Mouse (Mus musculus) liver, adult 2 months (tissue): ENCODE results near the gene Gm826. TPM values are rescaled to one million over a fixed set of nuclear protein-coding genes. Genes with fewer than 3 reads are reported as not detected.

Experiments used
- DNase-seq: peaks from one replicate; pipeline ENCODE4 v3.0.0-alpha.2; 2011; ENCODE audit warnings: low read depth, low spot score; ENCODE audit errors: extremely low read depth
- H3K27ac ChIP-seq: fragments of 200-500 bp; replicated peaks from 2 replicates; pipeline ENCODE4 v1.5.1; 2012; ENCODE audit warnings: low read depth, mild to moderate bottlenecking, control low read depth, inconsistent platforms, low read length; ENCODE audit not compliant: insufficient read depth
- H3K27me3 ChIP-seq: fragments of 200-500 bp; 2 replicates; pipeline ENCODE4 v1.6.1; 2012; ENCODE audit warnings: mild to moderate bottlenecking, moderate library complexity, low read length, inconsistent platforms; ENCODE audit not compliant: control insufficient read depth, insufficient read depth
- H3K36me3 ChIP-seq: fragments of 200-500 bp; 2 replicates; pipeline ENCODE4 v1.6.1; 2012; ENCODE audit warnings: low read length, inconsistent platforms; ENCODE audit not compliant: control insufficient read depth, insufficient read depth
- H3K4me1 ChIP-seq: fragments of 200-500 bp; 2 replicates; pipeline ENCODE4 v1.6.1; 2011; ENCODE audit warnings: low read length; ENCODE audit not compliant: control insufficient read depth, insufficient read depth
- H3K4me3 ChIP-seq: fragments of 200-500 bp; 2 replicates; pipeline ENCODE4 v1.5.1; 2011; ENCODE audit warnings: low read depth, mild to moderate bottlenecking, control low read depth, low read length, moderate library complexity; ENCODE audit not compliant: insufficient read depth
- H3K79me2 ChIP-seq: fragments of 200-500 bp; 2 replicates; pipeline ENCODE4 v1.6.1; 2012; ENCODE audit warnings: inconsistent platforms, mild to moderate bottlenecking, low read length, moderate library complexity; ENCODE audit not compliant: control insufficient read depth, insufficient read depth
- H3K9ac ChIP-seq: fragments of 200-500 bp; 2 replicates; pipeline ENCODE4 v1.6.1; 2012; ENCODE audit warnings: low read depth, mild to moderate bottlenecking, control low read depth, inconsistent platforms, low read length
- CTCF ChIP-seq: fragments of 200-500 bp; IDR thresholded peaks from 2 replicates; pipeline ENCODE4 v1.5.1; 2011; ENCODE audit warnings: low read depth, low read length, control low read depth
- POLR2A ChIP-seq: fragments of 200-500 bp; IDR thresholded peaks from 2 replicates; pipeline ENCODE4 v1.6.1; 2011; ENCODE audit warnings: low read length, control low read depth; ENCODE audit not compliant: insufficient read depth; ENCODE audit errors: extremely low read depth
- WGBS: fragments of 180-500 bp; shearing (Covaris S2); methylation state at CpG from one replicate; pipeline ENCODE4 v1.1.7; 2018; 5-methylcytosine and 5-hydroxymethylcytosine counted together
- polyA plus RNA-seq: library from polyadenylated mRNA; depleted of rRNA; stranded (reverse); fragments of >200 nt; gene quantifications from 2 replicates; pipeline ENCODE4 v1.2.3, GENCODE M21; 2012
- total RNA-seq: library from RNA; depleted of rRNA; stranded (reverse); fragments of >200 nt; gene quantifications from 2 replicates; pipeline ENCODE4 v1.2.3, GENCODE M21; 2014

Gm826 gene
- total and polyA plus RNA-seq, 2 experiments, result 1.4 to 4.1 TPM

GRCm38 (mm10) chr2:160303992-160304391 lies 30.0 kb downstream of the Gm826 start:
- no peak overlapping the region for H3K9ac ChIP-seq
- no peaks in the 10 kb centered on the region for H3K36me3 ChIP-seq
- H3K79me2 ChIP-seq, result no peaks in the 10 kb centered on the region
- no peak overlapping the region for H3K27ac ChIP-seq
- no peaks in the 10 kb centered on the region for H3K27me3 ChIP-seq
- H3K4me1 ChIP-seq, result no peaks in the 10 kb centered on the region
- WGBS, result 77% methylated on average over 2 of the region's 2 CpGs
- no peak for DNase-seq
- TF ChIP-seq POLR2A (no peak), CTCF (no peak)
- no peak overlapping the region for H3K4me3 ChIP-seq

GRCm38 (mm10) chr2:160302013-160302412 lies 31.9 kb downstream of the Gm826 start:
- 80% methylated on average over 4 of the region's 4 CpGs for WGBS
- no peak overlapping the region for H3K9ac ChIP-seq
- TF ChIP-seq CTCF, result no peak
- TF ChIP-seq POLR2A, result no peak
- no peaks in the 10 kb centered on the region for H3K27me3 ChIP-seq
- H3K27ac ChIP-seq, result no peak overlapping the region
- no peak overlapping the region for H3K4me3 ChIP-seq
- no peak for DNase-seq
- no peaks in the 10 kb centered on the region for H3K4me1 ChIP-seq
- H3K79me2 ChIP-seq, result no peaks in the 10 kb centered on the region
- no peaks in the 10 kb centered on the region for H3K36me3 ChIP-seq

- Histone ChIP-seq H3K79me2 (no peaks in the 10 kb centered on the region), H3K9ac (no peak overlapping the region), H3K27me3 (no peaks in the 10 kb centered on the region), H3K4me3 (no peak overlapping the region), H3K36me3 (no peaks in the 10 kb centered on the region), H3K4me1 (no peaks in the 10 kb centered on the region), H3K27ac (no peak overlapping the region)
- TF ChIP-seq CTCF, result no peak
- DNase-seq, result no peak
Measured at GRCm38 (mm10) chr2:160298586-160298985, 35.4 kb downstream of the Gm826 start.

GRCm38 (mm10) chr2:160288538-160289151 lies 45.3 kb downstream of the Gm826 start:
- WGBS, result 90% methylated on average over 10 of the region's 10 CpGs
- peaks cover 2% of the 10 kb centered on the region; the same call in 1 of the 2 replicates for H3K36me3 ChIP-seq
- no peaks in the 10 kb centered on the region for H3K4me1 ChIP-seq
- H3K4me3 ChIP-seq, result no peak overlapping the region
- TF ChIP-seq CTCF (no peak), POLR2A (no peak)
- no peak overlapping the region for H3K27ac ChIP-seq
- no peak overlapping the region for H3K9ac ChIP-seq
- H3K79me2 ChIP-seq, result no peaks in the 10 kb centered on the region
- H3K27me3 ChIP-seq, result no peaks in the 10 kb centered on the region
- DNase-seq, result no peak

- peak; percentile 30 for DNase-seq
- WGBS, result 79% methylated on average over 5 of the region's 5 CpGs
- TF ChIP-seq CTCF (no peak), POLR2A (no peak)
- Histone ChIP-seq H3K27me3 (no peaks in the 10 kb centered on the region), H3K4me3 (no peak overlapping the region), H3K36me3 (no peaks in the 10 kb centered on the region), H3K79me2 (no peaks in the 10 kb centered on the region), H3K27ac (no peak overlapping the region), H3K4me1 (no peaks in the 10 kb centered on the region), H3K9ac (no peak overlapping the region)
Measured at GRCm38 (mm10) chr2:160275959-160276657, 57.9 kb downstream of the Gm826 start.

GRCm38 (mm10) chr2:160267828-160268453 lies 66.0 kb downstream of the Gm826 start:
- no peak overlapping the region for H3K9ac ChIP-seq
- no peak overlapping the region for H3K4me3 ChIP-seq
- no peaks in the 10 kb centered on the region for H3K4me1 ChIP-seq
- H3K36me3 ChIP-seq, result no peaks in the 10 kb centered on the region
- DNase-seq, result peak; percentile 43
- TF ChIP-seq POLR2A, result no peak
- no peak for TF ChIP-seq CTCF
- H3K27ac ChIP-seq, result 0 out of 2 replicates have a peak overlapping the region, but pooled peaks have one; percentile 32
- WGBS, result 82% methylated on average over 11 of the region's 11 CpGs
- H3K79me2 ChIP-seq, result no peaks in the 10 kb centered on the region
- no peaks in the 10 kb centered on the region for H3K27me3 ChIP-seq
